Mouse (Mus musculus) adrenal gland, adult 18-20 months (tissue): ENCODE measurements around the gene Cep97. TPM values are rescaled to one million over a fixed set of nuclear protein-coding genes. Genes with fewer than 3 reads are reported as not detected.
"Not testable (repeated sequence)": the region's sequence is repeated elsewhere in the genome, so short reads cannot be mapped to it uniquely, and the experiment has no call there.

ENCODE experiments used
- DNase-seq, 2 experiments: peaks; one replicate each; pipeline ENCODE4 v3.0.0; 2021 to 2022; ENCODE audit warnings: low spot score in 2 of 2
- long read RNA-seq, 2 experiments: library from polyadenylated mRNA; stranded (forward); transcript quantifications; one replicate each; pipeline ENCODE4 v2.0.0; 2021
- total RNA-seq, 2 experiments: library from RNA; stranded (reverse); gene quantifications; 1 replicate in 1 of 2; 2 replicates in 1 of 2; pipeline ENCODE4 v1.2.3; 2021

Cep97 gene
- total RNA-seq = 1 to 10 TPM; 7.1 to 7.6 TPM
- long read RNA-seq, experiment 1, full-length matches to known transcripts = 2 of 2 reads
- long read RNA-seq, experiment 1, partial matches to known transcripts = 0 of 2 reads
- long read RNA-seq, experiment 1, other reads (novel, unspliced or antisense) = 0 of 2 reads
- long read RNA-seq, experiment 2, full-length matches to known transcripts = 6 of 8 reads
- long read RNA-seq, experiment 2, partial matches to known transcripts = 1 of 8 reads
- long read RNA-seq, experiment 2, other reads (novel, unspliced or antisense) = 1 of 8 reads

GRCm38 (mm10) chr16:55934453-55935037 is at the start of gene Cep97:
Gene Cep97, minus strand, starts transcription at chr16:55934855.
- peak; percentile 74 to 78 for DNase-seq

GRCm38 (mm10) chr16:55974903-55975285 is 40.2 kb upstream of the Cep97 start:
- peak; percentile 28 to 36 for DNase-seq

- peak; percentile 86 to 87 for DNase-seq
Observed at GRCm38 (mm10) chr16:55974256-55974902, 39.7 kb upstream of the Cep97 start.

GRCm38 (mm10) chr16:55973431-55974255 is 39.0 kb upstream of the Cep97 start, which contains the start of gene Zbtb11:
Gene Zbtb11, plus strand, starts transcription at chr16:55973883.
- DNase-seq = peak; percentile 99

- no peak for DNase-seq
Observed at GRCm38 (mm10) chr16:55972626-55973201, 38.1 kb upstream of the Cep97 start.

GRCm38 (mm10) chr16:55971735-55972615 is 37.3 kb upstream of the Cep97 start:
- no peak for DNase-seq

- DNase-seq = no peak
Observed at GRCm38 (mm10) chr16:55970416-55970815, 35.8 kb upstream of the Cep97 start.

GRCm38 (mm10) chr16:55969147-55969546 is 34.5 kb upstream of the Cep97 start:
- no peak for DNase-seq

- DNase-seq = no peak
Observed at GRCm38 (mm10) chr16:55967221-55967620, 32.6 kb upstream of the Cep97 start.

- peak; percentile 95 for DNase-seq
Observed at GRCm38 (mm10) chr16:55966212-55966871, 31.7 kb upstream of the Cep97 start, which contains the start of gene Rpl24. Gene Rpl24, plus strand, starts transcription at chr16:55966275.

- DNase-seq = no peak
Observed at GRCm38 (mm10) chr16:55964126-55964949, 29.7 kb upstream of the Cep97 start.

- DNase-seq = not testable (repeated sequence)
Observed at GRCm38 (mm10) chr16:55963068-55963467, 28.4 kb upstream of the Cep97 start.

GRCm38 (mm10) chr16:55954196-55954595 is 19.5 kb upstream of the Cep97 start:
- not testable (repeated sequence) for DNase-seq

- DNase-seq = no peak
Observed at GRCm38 (mm10) chr16:55952771-55953170, 18.1 kb upstream of the Cep97 start.

- no peak for DNase-seq
Observed at GRCm38 (mm10) chr16:55951679-55952327, 17.1 kb upstream of the Cep97 start.

- peak; percentile 66 to 73 for DNase-seq
Observed at GRCm38 (mm10) chr16:55950946-55951678, 16.5 kb upstream of the Cep97 start.

GRCm38 (mm10) chr16:55950462-55950861 is 15.8 kb upstream of the Cep97 start:
- DNase-seq = no peak
